Mouse (Mus musculus) thymus, postnatal 10 days (tissue): ENCODE data around the gene Atad5.
"Not testable (repeated sequence)": the region's sequence is repeated elsewhere in the genome, so short reads cannot be mapped to it uniquely, and the experiment has no call there.

Source experiments
- DNase-seq, 2 experiments: peaks; one replicate each; pipeline ENCODE4 v3.0.0; 2021; ENCODE audit warnings: low spot score in 2 of 2

The Atad5 gene

DNA sequence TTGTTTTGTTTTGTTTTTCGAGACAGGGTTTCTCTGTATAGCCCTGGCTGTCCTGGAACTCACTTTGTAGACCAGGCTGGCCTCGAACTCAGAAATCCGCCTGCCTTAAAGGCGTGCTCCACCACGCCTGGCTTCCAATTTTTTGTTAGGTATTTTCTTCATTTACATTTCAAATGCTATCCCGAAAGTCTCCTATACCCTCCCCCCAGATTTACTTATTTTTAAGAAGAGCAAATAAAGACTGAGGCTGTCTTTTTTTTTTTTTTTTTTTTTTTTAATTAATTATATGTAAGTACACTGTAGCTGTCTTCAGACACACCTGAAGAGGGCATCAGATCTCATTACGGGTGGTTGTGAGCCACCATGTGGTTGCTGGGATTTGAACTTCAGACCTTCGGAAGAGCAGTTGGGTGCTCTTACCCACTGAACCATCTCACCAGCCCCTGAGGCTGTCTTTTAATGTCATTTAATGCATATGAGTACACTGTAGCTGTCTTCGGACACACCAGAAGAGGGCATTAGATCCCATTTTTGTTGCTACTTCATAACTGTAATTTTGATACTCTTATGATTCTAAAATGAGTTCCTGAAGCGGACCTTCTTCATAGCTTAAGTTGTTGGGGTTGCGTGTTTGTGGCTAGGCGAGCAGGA lies 94.0 kb downstream of the Atad5 start:
- DNase-seq: not testable (repeated sequence)

DNA sequence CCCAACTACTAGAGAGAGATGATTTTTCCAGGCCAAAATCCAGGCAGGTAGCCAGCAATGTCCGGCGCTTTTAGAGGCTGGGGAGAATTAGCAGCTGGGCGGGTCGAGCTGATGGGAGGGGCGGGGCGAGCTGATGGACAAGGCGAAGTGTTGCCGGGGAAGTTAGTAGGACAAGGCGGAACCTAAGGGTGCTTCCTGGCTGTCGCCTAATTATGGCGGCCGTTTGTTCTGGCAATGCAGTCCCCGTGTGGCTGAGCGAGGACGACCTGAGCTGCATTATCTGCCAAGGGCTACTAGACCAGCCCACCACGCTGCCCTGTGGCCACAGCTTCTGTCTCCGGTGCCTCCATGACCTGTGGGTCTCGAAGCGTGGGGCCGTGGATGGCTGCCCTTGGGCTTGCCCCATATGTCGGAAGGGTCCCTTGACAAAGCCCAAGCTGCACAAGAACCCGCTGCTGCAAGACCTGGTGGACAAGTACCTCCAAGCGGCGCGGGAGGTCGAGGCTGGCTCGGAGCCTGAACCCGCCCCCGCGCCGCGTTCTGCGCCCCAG lies 94.6 kb downstream of the Atad5 start, which contains the start of gene Rnf135:
Rnf135 (plus strand) TSS at position 147 of the 551 bp plus-strand sequence.
- peak; percentile 11 to 46 for DNase-seq

DNA sequence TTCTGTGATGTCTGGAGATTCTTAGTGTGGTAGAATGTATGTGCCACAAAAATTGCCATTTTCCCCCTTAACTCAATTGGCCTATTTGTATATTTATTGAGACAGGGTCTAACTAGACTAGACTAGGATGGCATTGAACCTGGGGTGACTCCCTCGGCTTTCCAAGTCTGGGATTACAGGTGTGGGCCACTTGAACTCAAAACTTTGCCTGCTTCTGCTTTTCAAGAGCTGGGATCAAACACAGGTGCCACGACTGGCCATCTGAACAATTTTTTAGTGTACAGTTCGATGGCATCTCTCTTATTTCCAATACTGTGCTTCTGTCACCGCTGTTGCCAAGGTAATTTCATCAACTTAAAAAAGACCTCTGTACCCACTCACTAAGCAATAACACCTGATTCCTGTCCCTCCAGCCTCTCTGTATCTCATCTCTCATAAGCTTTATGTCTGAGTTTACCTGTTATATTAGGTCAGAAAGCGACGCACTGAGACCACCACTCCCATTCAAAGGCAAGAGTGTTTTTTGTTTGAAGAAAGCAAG lies 95.4 kb downstream of the Atad5 start:
- no peak for DNase-seq
